Mouse (Mus musculus) ES-Bruce4 (cell line): ENCODE data around the gene Nufip1. TPM values are rescaled to one million over a fixed set of nuclear protein-coding genes. Genes with fewer than 3 reads are reported as not detected.

ENCODE experiments used
- H3K27ac ChIP-seq: 2 replicates; pipeline ENCODE4 v1.5.1; 2012; ENCODE audit warnings: low read length, inconsistent platforms; ENCODE audit not compliant: insufficient read depth
- H3K27me3 ChIP-seq: 2 replicates; pipeline ENCODE4 v1.6.1; 2012; ENCODE audit warnings: mild to moderate bottlenecking, low read length, inconsistent platforms; ENCODE audit not compliant: control insufficient read depth, poor library complexity, insufficient read depth, severe bottlenecking
- H3K36me3 ChIP-seq: 2 replicates; pipeline ENCODE4 v1.6.1; 2012; ENCODE audit warnings: inconsistent platforms, mild to moderate bottlenecking, low read length, moderate library complexity; ENCODE audit not compliant: control insufficient read depth, poor library complexity, insufficient read depth, severe bottlenecking
- H3K4me1 ChIP-seq: one replicate; pipeline ENCODE4 v1.8.1; 2011; ENCODE audit warnings: low read length; ENCODE audit not compliant: control insufficient read depth, insufficient read depth
- H3K4me3 ChIP-seq: 2 replicates; pipeline ENCODE4 v1.5.1; 2011; ENCODE audit warnings: low read depth, mild to moderate bottlenecking, low read length
- H3K9ac ChIP-seq: 2 replicates; pipeline ENCODE4 v1.6.1; 2012; ENCODE audit warnings: low read depth, mild to moderate bottlenecking, inconsistent platforms; ENCODE audit not compliant: poor library complexity, severe bottlenecking
- H3K9me3 ChIP-seq: replicated peaks from 2 replicates; pipeline ENCODE4 v1.6.1; 2012; ENCODE audit warnings: mild to moderate bottlenecking, low read length, inconsistent platforms; ENCODE audit not compliant: control insufficient read depth, poor library complexity, insufficient read depth, severe bottlenecking
- CTCF ChIP-seq: IDR thresholded peaks from one replicate; pipeline ENCODE4 v1.8.1; 2011; ENCODE audit warnings: low read depth, low read length
- EP300 ChIP-seq: IDR thresholded peaks from 2 replicates; pipeline ENCODE4 v1.6.1; 2011; ENCODE audit warnings: low read depth, low read length; ENCODE audit not compliant: insufficient read depth
- POLR2A ChIP-seq: IDR thresholded peaks from one replicate; pipeline ENCODE4 v1.8.1; 2011; ENCODE audit warnings: low read length; ENCODE audit not compliant: insufficient read depth
- polyA plus RNA-seq: library from polyadenylated mRNA; stranded (reverse); fragments of >200 nt; gene quantifications from 2 replicates; pipeline ENCODE4 v1.2.4, GENCODE M21; 2011; ENCODE audit warnings: low read depth; ENCODE audit not compliant: missing spikeins, insufficient read depth, insufficient read length

Gene Nufip1
- polyA plus RNA-seq, 1 experiment = 30.5 TPM

DNA sequence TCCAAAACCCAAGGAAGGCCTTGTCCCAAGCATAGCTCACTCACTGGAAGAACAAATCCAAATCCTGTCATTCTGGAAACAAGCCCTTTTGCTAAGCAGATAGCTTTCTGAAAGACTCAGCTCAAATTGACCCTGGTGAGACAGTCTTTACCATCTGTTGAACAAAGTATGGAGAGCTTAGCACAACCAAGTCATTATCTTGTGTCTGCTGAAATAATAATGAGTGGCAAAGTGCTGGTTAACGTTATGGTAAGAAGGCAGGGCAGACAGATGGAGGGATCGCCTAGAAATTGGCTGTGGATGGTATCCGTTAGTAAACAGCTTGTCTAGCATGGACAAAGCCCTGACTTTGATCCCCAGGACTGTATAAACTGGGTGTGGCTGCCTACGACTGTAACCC is 35.0 kb upstream of the Nufip1 start:
- Histone ChIP-seq H3K9ac (no peak overlapping the region), H3K4me1 (peaks cover 4% of the 10 kb centered on the region), H3K4me3 (no peak overlapping the region), H3K9me3 (no peaks in the 10 kb centered on the region), H3K36me3 (no peaks in the 10 kb centered on the region), H3K27ac (no peak overlapping the region), H3K27me3 (no peaks in the 10 kb centered on the region)
- TF ChIP-seq CTCF = no peak
- TF ChIP-seq POLR2A = no peak

DNA sequence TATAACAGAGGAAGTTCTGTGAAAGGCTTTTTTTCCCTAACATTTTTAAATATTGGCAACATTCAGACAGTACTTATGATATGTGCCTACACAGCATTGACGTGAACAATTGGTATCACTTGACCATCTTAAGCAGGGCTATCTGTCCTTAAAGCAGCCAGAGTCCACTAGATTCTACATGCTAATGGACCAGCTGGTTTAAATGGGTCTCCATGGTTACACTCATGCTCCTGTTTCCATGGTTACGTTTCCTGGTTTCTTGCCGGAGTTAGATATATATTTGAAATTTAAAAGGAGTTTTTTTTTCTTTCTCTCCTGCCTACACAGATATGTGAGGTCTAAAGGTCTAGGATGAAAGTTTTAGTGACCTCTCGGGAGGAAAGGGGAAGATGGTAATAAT is 34.1 kb upstream of the Nufip1 start:
- Histone ChIP-seq H3K9ac (no peak overlapping the region), H3K36me3 (no peaks in the 10 kb centered on the region), H3K9me3 (no peaks in the 10 kb centered on the region), H3K27me3 (no peaks in the 10 kb centered on the region), H3K4me3 (no peak overlapping the region), H3K27ac (no peak overlapping the region), H3K4me1 (peaks cover 4% of the 10 kb centered on the region)
- no peak for TF ChIP-seq CTCF
- TF ChIP-seq EP300 = no peak
- no peak for TF ChIP-seq POLR2A

DNA sequence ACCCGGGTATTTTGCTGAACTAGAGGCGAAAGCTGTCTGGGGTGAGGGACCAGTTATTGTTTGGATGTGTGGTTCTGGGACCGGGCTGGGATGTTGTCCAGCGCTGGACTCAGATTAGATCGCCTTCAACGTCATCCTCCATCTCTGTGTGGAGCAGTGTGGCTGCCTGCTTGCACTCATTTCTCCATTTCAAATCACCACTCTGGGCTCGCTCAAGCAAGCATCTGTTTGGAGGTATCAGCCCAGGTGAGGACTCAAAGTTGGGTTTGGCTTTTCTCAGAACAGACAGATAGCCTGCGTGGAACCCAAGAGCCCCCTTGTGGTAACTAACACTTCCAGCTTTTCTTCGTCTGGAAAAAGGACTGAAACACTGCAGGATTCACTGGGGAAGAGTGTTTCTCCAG is 33.6 kb upstream of the Nufip1 start:
- H3K4me1 ChIP-seq = peaks cover 4% of the 10 kb centered on the region
- H3K9ac ChIP-seq = no peak overlapping the region
- no peaks in the 10 kb centered on the region for H3K36me3 ChIP-seq
- no peak overlapping the region for H3K4me3 ChIP-seq
- H3K9me3 ChIP-seq = no peaks in the 10 kb centered on the region
- H3K27ac ChIP-seq = no peak overlapping the region
- H3K27me3 ChIP-seq = no peaks in the 10 kb centered on the region
- TF ChIP-seq CTCF (peak; percentile 54), EP300 (no peak)

DNA sequence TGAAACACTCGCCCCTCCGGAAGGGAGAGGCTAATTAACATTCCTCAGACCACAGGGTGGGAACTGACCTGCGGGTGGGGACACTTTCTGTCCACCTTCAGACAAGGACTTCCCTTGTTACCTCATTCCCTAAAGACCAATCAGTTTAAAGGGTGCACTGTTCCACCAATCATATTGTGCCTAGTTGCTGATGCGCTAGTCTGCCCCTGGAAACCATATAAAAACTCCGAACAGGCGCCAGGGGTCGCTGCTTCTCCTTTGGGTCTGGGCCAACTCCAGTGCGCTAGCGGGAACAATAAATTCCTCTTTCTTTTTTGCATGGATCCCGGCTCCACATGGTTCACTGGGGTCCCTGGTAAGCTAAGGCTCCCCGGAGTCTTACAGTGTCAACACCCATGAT is 29.2 kb upstream of the Nufip1 start:
- Histone ChIP-seq H3K27me3 (no peaks in the 10 kb centered on the region), H3K9me3 (no peaks in the 10 kb centered on the region), H3K4me1 (peaks cover 9% of the 10 kb centered on the region), H3K36me3 (no peaks in the 10 kb centered on the region), H3K4me3 (no peak overlapping the region; the same call in 1 of the 2 replicates), H3K9ac (peak overlapping the region; percentile 24; the same call in 1 of the 2 replicates), H3K27ac (peak overlapping the region; percentile 82)
- no peak for TF ChIP-seq EP300
- TF ChIP-seq POLR2A = no peak
- peak; percentile 44 for TF ChIP-seq CTCF

DNA sequence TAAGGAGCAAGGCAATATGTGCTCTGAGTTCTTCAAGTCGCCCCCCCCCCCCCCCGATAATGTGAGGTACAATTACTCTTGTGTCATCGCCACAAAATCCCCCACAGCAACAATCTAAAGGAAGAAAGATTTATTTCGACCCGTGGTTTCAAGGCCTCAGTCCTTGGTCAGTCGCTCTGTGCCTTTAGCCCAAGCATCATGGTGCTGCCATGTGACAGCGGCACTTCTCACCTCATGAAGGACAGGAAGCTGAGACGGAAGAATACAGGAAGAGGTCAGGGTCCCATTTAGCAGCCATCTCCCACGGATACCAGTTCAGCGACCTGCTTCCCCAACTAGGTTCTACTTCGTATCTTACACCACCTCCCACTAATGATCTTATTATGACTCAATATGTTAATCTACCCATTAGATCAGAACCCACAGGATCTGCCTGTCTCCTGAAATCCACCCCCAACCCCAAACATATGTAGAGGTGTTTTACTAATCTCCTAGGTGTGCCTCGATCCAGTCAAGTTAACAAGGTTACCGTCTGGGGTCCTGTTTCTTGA is 28.5 kb upstream of the Nufip1 start:
- Histone ChIP-seq H3K9ac (peak overlapping the region; percentile 24; the same call in 1 of the 2 replicates), H3K4me1 (peaks cover 9% of the 10 kb centered on the region), H3K36me3 (no peaks in the 10 kb centered on the region), H3K27ac (peak overlapping the region; percentile 82), H3K9me3 (no peaks in the 10 kb centered on the region), H3K27me3 (no peaks in the 10 kb centered on the region), H3K4me3 (no peak overlapping the region)
- no peak for TF ChIP-seq EP300
- no peak for TF ChIP-seq CTCF
- TF ChIP-seq POLR2A = no peak

DNA sequence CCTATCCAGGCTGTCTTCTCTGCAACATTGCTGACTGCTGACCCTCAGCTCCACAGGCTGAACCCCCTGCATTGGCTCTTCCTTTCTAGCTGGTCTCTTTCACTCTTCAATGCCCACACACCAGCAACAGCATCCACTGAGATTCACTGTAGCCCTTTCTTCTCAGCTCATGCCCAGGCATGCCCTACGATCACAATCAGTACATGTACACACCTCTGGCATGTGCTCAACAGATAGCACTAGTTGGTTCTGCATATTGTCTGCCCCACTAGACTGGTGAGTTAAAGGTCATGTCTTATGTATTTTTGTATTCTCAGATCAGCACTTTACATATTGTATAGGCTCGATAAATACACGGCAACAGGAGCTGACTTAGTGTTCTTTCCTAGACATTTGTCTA is 26.5 kb upstream of the Nufip1 start:
- Histone ChIP-seq H3K9ac (peak overlapping the region; percentile 29), H3K4me3 (no peak overlapping the region), H3K9me3 (no peaks in the 10 kb centered on the region), H3K36me3 (0 out of 2 replicates have a peak, but pooled peaks cover 2% of the 10 kb centered on the region), H3K4me1 (peaks cover 5% of the 10 kb centered on the region), H3K27ac (peak overlapping the region; percentile 88), H3K27me3 (no peaks in the 10 kb centered on the region)
- no peak for TF ChIP-seq EP300
- no peak for TF ChIP-seq CTCF
- no peak for TF ChIP-seq POLR2A

DNA sequence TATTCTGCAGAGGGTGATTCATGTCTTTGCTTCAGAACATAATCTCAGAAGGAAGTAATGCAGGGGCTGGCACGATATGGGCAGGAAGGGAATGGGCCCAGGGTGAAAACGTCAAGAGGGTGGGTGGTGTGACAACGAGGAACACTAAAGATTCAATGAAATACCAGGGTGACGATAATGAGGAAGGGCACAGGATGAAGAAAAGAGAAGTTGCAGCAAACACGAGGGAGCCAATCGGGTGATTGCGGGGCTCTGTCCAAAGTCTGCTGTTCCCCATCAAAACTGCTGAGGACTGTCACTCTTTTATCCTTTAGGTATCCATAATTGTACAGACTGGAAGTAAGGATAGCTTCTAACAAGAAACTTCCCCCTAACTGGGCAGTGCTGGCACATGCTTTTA is 13.4 kb upstream of the Nufip1 start:
- no peak for TF ChIP-seq EP300
- no peak for TF ChIP-seq POLR2A
- no peak for TF ChIP-seq CTCF
- H3K36me3 ChIP-seq = peaks cover 18% of the 10 kb centered on the region

More for the DNA sequence above, 13.4 kb upstream of the Nufip1 start:
- no peaks in the 10 kb centered on the region for H3K9me3 ChIP-seq
- no peak overlapping the region for H3K27ac ChIP-seq
- H3K9ac ChIP-seq = no peak overlapping the region
- no peak overlapping the region for H3K4me3 ChIP-seq
- no peaks in the 10 kb centered on the region for H3K27me3 ChIP-seq
- H3K4me1 ChIP-seq = no peaks in the 10 kb centered on the region
